Mouse (Mus musculus): Measurements from ENCODE around the gene Idh2. TPM values are rescaled to one million over a fixed set of nuclear protein-coding genes. Genes with fewer than 3 reads are reported as not detected.
"Not testable (repeated sequence)": the region's sequence is repeated elsewhere in the genome, so short reads cannot be mapped to it uniquely, and the experiment has no call there.

Idh2 gene
- polyA plus RNA-seq, 1 experiment = 178 TPM

GRCm38 (mm10) chr7:80132541-80132940, 17.3 kb upstream of the Idh2 start:
- Histone ChIP-seq H3K4me1 (ENCODE audit: control insufficient read depth, insufficient read depth, low read length) (peaks cover 5% of the 10 kb centered on the region), H3K9me3 (replicated peaks; ENCODE audit: control insufficient read depth, insufficient read depth, low read length, poor library complexity, severe bottlenecking) (no peaks in the 10 kb centered on the region; the same call in 1 of the 2 replicates), H3K9ac (ENCODE audit: low read depth, poor library complexity, severe bottlenecking) (no peak overlapping the region), H3K4me3 (ENCODE audit: low read depth, low read length) (no peak overlapping the region), H3K27ac (ENCODE audit: insufficient read depth, low read length) (no peak overlapping the region), H3K36me3 (ENCODE audit: control insufficient read depth, insufficient read depth, low read length, poor library complexity, severe bottlenecking) (no peaks in the 10 kb centered on the region), H3K27me3 (ENCODE audit: control insufficient read depth, insufficient read depth, low read length, poor library complexity, severe bottlenecking) (no peaks in the 10 kb centered on the region)
- TF ChIP-seq EP300 (IDR thresholded peaks at IDR 0.05; ENCODE audit: insufficient read depth, low read depth, low read length) = 0 out of 2 replicates have a peak, but pooled peaks have one; percentile 9
- TF ChIP-seq POLR2A (IDR thresholded peaks at IDR 0.05; ENCODE audit: insufficient read depth, low read length) = no peak
- TF ChIP-seq CTCF (IDR thresholded peaks at IDR 0.05; ENCODE audit: low read depth, low read length) = peak; percentile 85

- H3K27ac ChIP-seq (ENCODE audit: insufficient read depth, low read length) = peak overlapping the region; percentile 98
- H3K27me3 ChIP-seq (ENCODE audit: control insufficient read depth, insufficient read depth, low read length, poor library complexity, severe bottlenecking); H3K9ac ChIP-seq (ENCODE audit: low read depth, poor library complexity, severe bottlenecking); H3K9me3 ChIP-seq (replicated peaks; ENCODE audit: control insufficient read depth, insufficient read depth, low read length, poor library complexity, severe bottlenecking); H3K4me1 ChIP-seq (ENCODE audit: control insufficient read depth, insufficient read depth, low read length); H3K36me3 ChIP-seq (ENCODE audit: control insufficient read depth, insufficient read depth, low read length, poor library complexity, severe bottlenecking); H3K4me3 ChIP-seq (ENCODE audit: low read depth, low read length): not testable (repeated sequence)
Measured at GRCm38 (mm10) chr7:80131315-80131714, 16.1 kb upstream of the Idh2 start.

- Histone ChIP-seq H3K27me3 (ENCODE audit: control insufficient read depth, insufficient read depth, low read length, poor library complexity, severe bottlenecking) (no peaks in the 10 kb centered on the region), H3K9ac (ENCODE audit: low read depth, poor library complexity, severe bottlenecking) (peak overlapping the region; percentile 81), H3K9me3 (replicated peaks; ENCODE audit: control insufficient read depth, insufficient read depth, low read length, poor library complexity, severe bottlenecking) (no peaks in the 10 kb centered on the region), H3K4me1 (ENCODE audit: control insufficient read depth, insufficient read depth, low read length) (peaks cover 5% of the 10 kb centered on the region), H3K27ac (ENCODE audit: insufficient read depth, low read length) (peak overlapping the region; percentile 98), H3K4me3 (ENCODE audit: low read depth, low read length) (peak overlapping the region; percentile 40), H3K36me3 (ENCODE audit: control insufficient read depth, insufficient read depth, low read length, poor library complexity, severe bottlenecking) (no peaks in the 10 kb centered on the region)
- TF ChIP-seq CTCF (IDR thresholded peaks at IDR 0.05; ENCODE audit: low read depth, low read length) (no peak), EP300 (IDR thresholded peaks at IDR 0.05; ENCODE audit: insufficient read depth, low read depth, low read length) (peak; percentile 98), POLR2A (IDR thresholded peaks at IDR 0.05; ENCODE audit: insufficient read depth, low read length) (peak; percentile 21)
Measured at GRCm38 (mm10) chr7:80130344-80131055, 15.3 kb upstream of the Idh2 start.

- H3K4me1 ChIP-seq (ENCODE audit: control insufficient read depth, insufficient read depth, low read length) = peaks cover 5% of the 10 kb centered on the region
- H3K27me3 ChIP-seq (ENCODE audit: control insufficient read depth, insufficient read depth, low read length, poor library complexity, severe bottlenecking) = no peaks in the 10 kb centered on the region
- H3K36me3 ChIP-seq (ENCODE audit: control insufficient read depth, insufficient read depth, low read length, poor library complexity, severe bottlenecking) = no peaks in the 10 kb centered on the region
- peak overlapping the region; percentile 50 for H3K4me3 ChIP-seq (ENCODE audit: low read depth, low read length)
- TF ChIP-seq CTCF (IDR thresholded peaks at IDR 0.05; ENCODE audit: low read depth, low read length) (no peak), EP300 (IDR thresholded peaks at IDR 0.05; ENCODE audit: insufficient read depth, low read depth, low read length) (0 out of 2 replicates have a peak, but pooled peaks have one; percentile 28)
- H3K9ac ChIP-seq (ENCODE audit: low read depth, poor library complexity, severe bottlenecking) = peak overlapping the region; percentile 81
- H3K27ac ChIP-seq (ENCODE audit: insufficient read depth, low read length) = peak overlapping the region; percentile 95
- no peaks in the 10 kb centered on the region for H3K9me3 ChIP-seq (replicated peaks; ENCODE audit: control insufficient read depth, insufficient read depth, low read length, poor library complexity, severe bottlenecking)
Measured at GRCm38 (mm10) chr7:80129278-80129677, 14.1 kb upstream of the Idh2 start.

- Histone ChIP-seq H3K27ac (ENCODE audit: insufficient read depth, low read length) (no peak overlapping the region), H3K9ac (ENCODE audit: low read depth, poor library complexity, severe bottlenecking) (no peak overlapping the region), H3K36me3 (ENCODE audit: control insufficient read depth, insufficient read depth, low read length, poor library complexity, severe bottlenecking) (no peaks in the 10 kb centered on the region), H3K4me1 (ENCODE audit: control insufficient read depth, insufficient read depth, low read length) (no peaks in the 10 kb centered on the region), H3K27me3 (ENCODE audit: control insufficient read depth, insufficient read depth, low read length, poor library complexity, severe bottlenecking) (no peaks in the 10 kb centered on the region), H3K4me3 (ENCODE audit: low read depth, low read length) (no peak overlapping the region), H3K9me3 (replicated peaks; ENCODE audit: control insufficient read depth, insufficient read depth, low read length, poor library complexity, severe bottlenecking) (no peaks in the 10 kb centered on the region)
- TF ChIP-seq CTCF (IDR thresholded peaks at IDR 0.05; ENCODE audit: low read depth, low read length) = no peak
- TF ChIP-seq POLR2A (IDR thresholded peaks at IDR 0.05; ENCODE audit: insufficient read depth, low read length) = no peak
- no peak for TF ChIP-seq EP300 (IDR thresholded peaks at IDR 0.05; ENCODE audit: insufficient read depth, low read depth, low read length)
Measured at GRCm38 (mm10) chr7:80123672-80124071, 8.5 kb upstream of the Idh2 start.

GRCm38 (mm10) chr7:80123115-80123514, 7.9 kb upstream of the Idh2 start:
- no peak overlapping the region for H3K9ac ChIP-seq (ENCODE audit: low read depth, poor library complexity, severe bottlenecking)
- no peaks in the 10 kb centered on the region for H3K36me3 ChIP-seq (ENCODE audit: control insufficient read depth, insufficient read depth, low read length, poor library complexity, severe bottlenecking)
- no peak for TF ChIP-seq EP300 (IDR thresholded peaks at IDR 0.05; ENCODE audit: insufficient read depth, low read depth, low read length)
- TF ChIP-seq POLR2A (IDR thresholded peaks at IDR 0.05; ENCODE audit: insufficient read depth, low read length) = no peak
- TF ChIP-seq CTCF (IDR thresholded peaks at IDR 0.05; ENCODE audit: low read depth, low read length) = no peak
- H3K9me3 ChIP-seq (replicated peaks; ENCODE audit: control insufficient read depth, insufficient read depth, low read length, poor library complexity, severe bottlenecking) = no peaks in the 10 kb centered on the region
- H3K4me3 ChIP-seq (ENCODE audit: low read depth, low read length) = no peak overlapping the region
- no peaks in the 10 kb centered on the region for H3K27me3 ChIP-seq (ENCODE audit: control insufficient read depth, insufficient read depth, low read length, poor library complexity, severe bottlenecking)
- no peak overlapping the region for H3K27ac ChIP-seq (ENCODE audit: insufficient read depth, low read length)
- H3K4me1 ChIP-seq (ENCODE audit: control insufficient read depth, insufficient read depth, low read length) = no peaks in the 10 kb centered on the region

All from ES-Bruce4 (cell line).